In genomic region chr7:116992166-116992565, GRCm38 (mm10) we compare ENCODE assay signal across 22 mouse cellular contexts.
DNase-seq lines count a peak whose midpoint lies in the region; ATAC-seq lines count a peak whose summit lies in the region.
"Had no signal": no experiment of that assay in that cellular context is flagged by ENCODE, and none has a peak within 500 bp of the region (broad histone marks: within the 10 kb centered on the region; RNA-seq: fewer than 3 reads in every experiment).

No protein-coding gene starts in this region.

- H3K4me3 ChIP-seq in heart, embryonic 10.5 days: no peak overlapping the region
- H3K4me3 ChIP-seq: embryonic facial prominence, embryonic 13.5 days; embryonic facial prominence, embryonic 15.5 days; erythroblast, embryonic 14.5 days; forebrain, embryonic 10.5 days; forebrain, embryonic 12.5 days had no signal

- no peaks in the 10 kb centered on the region for H3K27me3 ChIP-seq in heart, embryonic 10.5 days (ENCODE audit: insufficient read depth, poor library complexity, severe bottlenecking)
- H3K27me3 ChIP-seq: embryonic facial prominence, embryonic 13.5 days; embryonic facial prominence, embryonic 15.5 days; forebrain, embryonic 12.5 days had no signal

- H3K27ac ChIP-seq in heart, embryonic 10.5 days: no peak overlapping the region
- H3K27ac ChIP-seq: embryonic facial prominence, embryonic 13.5 days; embryonic facial prominence, embryonic 15.5 days; forebrain, embryonic 10.5 days; forebrain, embryonic 12.5 days had no signal

- H3K36me3 ChIP-seq in heart, embryonic 10.5 days: no peaks in the 10 kb centered on the region
- H3K36me3 ChIP-seq: embryonic facial prominence, embryonic 13.5 days; embryonic facial prominence, embryonic 15.5 days; forebrain, embryonic 10.5 days; forebrain, embryonic 12.5 days; G1E had no signal

- no peaks in the 10 kb centered on the region for H3K4me1 ChIP-seq in heart, embryonic 10.5 days
- H3K4me1 ChIP-seq: embryonic facial prominence, embryonic 13.5 days; embryonic facial prominence, embryonic 15.5 days; forebrain, embryonic 12.5 days had no signal

- no peaks in the 10 kb centered on the region for H3K9me3 ChIP-seq in heart, embryonic 10.5 days
- H3K9me3 ChIP-seq: embryonic facial prominence, embryonic 13.5 days; embryonic facial prominence, embryonic 15.5 days; forebrain, embryonic 10.5 days; forebrain, embryonic 12.5 days had no signal

- DNase-seq in heart, embryonic 10.5 days (ENCODE audit: low spot score): peak; percentile 22
- no peak for DNase-seq in heart, adult 8-10 months (ENCODE audit: low spot score)
- peak; percentile 22 for DNase-seq in Muller cell, postnatal 12 days (ENCODE audit: inconsistent ontology term)
- DNase-seq in ZHBTc4 (ENCODE audit: low read depth, low spot score): peak; percentile 73
- no peak for DNase-seq in layer of hippocampus, adult 8-10 months (ENCODE audit: low spot score in 2 of 2)
- DNase-seq: adrenal gland, adult 2 months; adrenal gland, postnatal 10 days; adrenal gland, postnatal 25 days; cerebellum, adult 11 months; cerebellum, adult 18-20 months; cerebellum, adult 8-10 months; cerebellum, adult 9-11 months; cerebellum, postnatal 14 days had no signal

- no peak for ATAC-seq in megakaryocyte, adult 5-6 weeks (ENCODE audit: poor library complexity, severe bottlenecking)
- ATAC-seq: forebrain, embryonic 14.5 days; forebrain, embryonic 16.5 days had no signal

Comparison
In these comparisons a context has a peak if more than half of its experiments do, and no peak if none do; other contexts are left out.
1. DNase-seq: peak in heart, embryonic 10.5 days (single experiment), Muller cell, postnatal 12 days (single experiment) and ZHBTc4 (single experiment); none in heart, adult 8-10 months (single experiment) and layer of hippocampus, adult 8-10 months (0 of 2).